Mouse (Mus musculus) testis, adult 2 months (tissue): Measurements from ENCODE around the gene Slamf6.

Experiments used
- CTCF ChIP-seq: fragments of 200-500 bp; IDR thresholded peaks from 2 replicates; pipeline ENCODE4 v1.5.1; 2012; ENCODE audit warnings: low read depth, mild to moderate bottlenecking, inconsistent platforms, low read length, moderate library complexity; ENCODE audit not compliant: control insufficient read depth, insufficient read depth, insufficient replicate concordance
- POLR2A ChIP-seq: fragments of 200-500 bp; IDR thresholded peaks from 2 replicates; pipeline ENCODE4 v1.6.1; 2012; ENCODE audit warnings: low read depth, mild to moderate bottlenecking, inconsistent platforms, low read length, moderate library complexity; ENCODE audit not compliant: control insufficient read depth

- TF ChIP-seq CTCF (no peak), POLR2A (no peak)
Observed at GRCm38 (mm10) chr1:171992901-171993530, 75.7 kb downstream of the Slamf6 start.
